Mouse (Mus musculus) granulocyte monocyte progenitor cell, adult 5-6 weeks (primary cell): ENCODE data around the gene Rara. TPM values are rescaled to one million over a fixed set of nuclear protein-coding genes. Genes with fewer than 3 reads are reported as not detected.

ENCODE experiments used
- ATAC-seq: replicated peaks from 2 replicates; pipeline ENCODE4 v1.8.0; 2016; ENCODE audit warnings: mild to moderate bottlenecking, moderate TSS enrichment, inconsistent platforms; ENCODE audit not compliant: poor library complexity, severe bottlenecking
- total RNA-seq, 2 experiments: library from RNA; stranded (forward) in 1 of 2; stranded (reverse) in 1 of 2; fragments of 200-712, 200-1000 nt in 1 of 2; fragments of >200 nt in 1 of 2; fragmentation: Nextera tagmentation in 1 of 2; gene quantifications; 2 replicates each; pipeline ENCODE4 v1.2.3; 2014 to 2017

The Rara gene
- total RNA-seq, 2 experiments from 2014 or later = 3.1 to 3.8 TPM

GRCm38 (mm10) chr11:98965416-98966077 lies 37.9 kb downstream of the Rara start:
- no peak for ATAC-seq

- ATAC-seq = no peak
Observed at GRCm38 (mm10) chr11:98966499-98967141, 39.0 kb downstream of the Rara start.

GRCm38 (mm10) chr11:98968079-98968478 lies 40.5 kb downstream of the Rara start:
- ATAC-seq = no peak

- ATAC-seq = peak; percentile 65
Observed at GRCm38 (mm10) chr11:98968716-98969495, 41.3 kb downstream of the Rara start.

- ATAC-seq = no peak
Observed at GRCm38 (mm10) chr11:98969496-98969927, 41.9 kb downstream of the Rara start.

- ATAC-seq = no peak
Observed at GRCm38 (mm10) chr11:98970191-98970925, 42.7 kb downstream of the Rara start.

GRCm38 (mm10) chr11:98971316-98972031 lies 43.9 kb downstream of the Rara start:
- ATAC-seq = no peak

GRCm38 (mm10) chr11:98972215-98972614 lies 44.6 kb downstream of the Rara start:
- peak; percentile 62 for ATAC-seq

- ATAC-seq = no peak
Observed at GRCm38 (mm10) chr11:98972801-98973360, 45.3 kb downstream of the Rara start.

- ATAC-seq = no peak
Observed at GRCm38 (mm10) chr11:98973584-98973983, 46.0 kb downstream of the Rara start.

GRCm38 (mm10) chr11:98974213-98974612 lies 46.6 kb downstream of the Rara start:
- ATAC-seq = no peak

- peak; percentile 60 for ATAC-seq
Observed at GRCm38 (mm10) chr11:98974871-98975719, 47.5 kb downstream of the Rara start.

GRCm38 (mm10) chr11:98978526-98979148 lies 51.0 kb downstream of the Rara start:
- ATAC-seq = no peak

GRCm38 (mm10) chr11:98979356-98979755 lies 51.7 kb downstream of the Rara start:
- ATAC-seq = no peak

GRCm38 (mm10) chr11:98981289-98981996 lies 53.8 kb downstream of the Rara start:
- no peak; the same call in 1 of the 2 replicates for ATAC-seq

- peak; percentile 65 for ATAC-seq
Observed at GRCm38 (mm10) chr11:98981997-98982772, 54.6 kb downstream of the Rara start.

GRCm38 (mm10) chr11:98982773-98983133 lies 55.1 kb downstream of the Rara start, which contains the start of gene Gjd3:
Gene Gjd3, minus strand, starts transcription at chr11:98983016.
- ATAC-seq = peak; percentile 40
